Mouse (Mus musculus) CD4-positive, CD25-positive, alpha-beta regulatory T cell (primary cell): ENCODE measurements around the gene Pgrmc2. TPM values are rescaled to one million over a fixed set of nuclear protein-coding genes. Genes with fewer than 3 reads are reported as not detected.

Experiments used
- polyA plus RNA-seq: library from polyadenylated mRNA; unstranded; fragments of 100-300 nt; shearing (Covaris generic); gene quantifications from one replicate; pipeline ENCODE4 v1.2.1, GENCODE M21; 2017

Pgrmc2 gene
- polyA plus RNA-seq, result 21.9 TPM

DNA sequence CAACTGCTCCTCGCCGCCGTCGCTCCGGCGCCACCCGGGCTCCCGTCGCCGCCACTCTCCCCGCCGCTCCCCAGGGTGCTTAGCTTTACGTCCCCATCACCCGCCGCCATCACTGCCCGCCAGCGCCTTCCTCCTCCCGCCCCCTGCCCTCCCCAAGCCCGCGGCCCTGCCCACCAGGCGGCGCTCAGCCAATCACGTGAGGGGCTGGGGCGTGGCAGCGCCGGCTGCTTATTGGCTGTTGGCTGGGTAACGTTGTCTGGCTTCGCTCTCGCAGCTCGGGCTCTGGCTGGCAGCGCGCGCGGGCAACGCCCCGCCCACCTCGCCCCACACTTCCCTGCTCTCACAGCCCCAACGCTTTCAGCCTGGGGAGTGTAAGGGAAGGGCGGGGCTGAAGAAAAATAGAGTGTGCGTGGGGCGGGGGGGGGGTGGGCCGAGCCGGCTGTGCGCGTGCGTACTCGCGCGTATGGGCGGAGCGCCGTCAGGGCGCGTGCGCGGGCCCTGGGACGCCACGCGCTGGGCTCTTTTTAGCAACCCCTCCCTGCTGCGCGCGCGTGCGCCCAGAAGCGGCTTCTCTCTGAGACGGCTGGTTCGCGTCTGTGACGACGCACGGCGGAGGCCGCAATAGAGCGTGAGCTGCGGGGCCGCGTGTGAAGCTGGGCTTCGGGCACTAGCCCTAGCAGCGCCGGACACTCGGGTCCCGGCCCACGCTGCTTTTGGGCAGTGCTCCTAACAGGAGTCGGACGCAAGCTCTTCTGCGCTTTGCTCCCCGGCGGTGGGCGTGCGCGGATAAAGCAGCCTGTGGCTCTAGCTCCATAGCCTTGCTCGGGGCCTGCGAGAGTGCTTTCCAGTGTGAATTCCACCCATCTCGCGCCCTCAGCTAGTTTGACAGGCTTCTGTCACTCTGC lies at the start of gene Pgrmc2:
Pgrmc2 (minus strand) TSS at position 162 of the 905 bp plus-strand sequence.

Other genes starting within 250 kb of the Pgrmc2 start
- 15.8 TPM for gene Mfsd8, start 236.2 kb downstream of the Pgrmc2 start, polyA plus RNA-seq
- gene Abhd18, start 236.1 kb downstream of the Pgrmc2 start, polyA plus RNA-seq, result 15.4 TPM
- 0.61 TPM for gene 1700034I23Rik, start 180.5 kb downstream of the Pgrmc2 start, polyA plus RNA-seq
- gene Larp1b, start 133.2 kb downstream of the Pgrmc2 start, polyA plus RNA-seq, result 37.5 TPM